Mouse (Mus musculus) cortical plate, adult 2 months (tissue): ENCODE measurements around the gene Gm28048.

Experiments used
- CTCF ChIP-seq: fragments of 200-500 bp; IDR thresholded peaks from 2 replicates; pipeline ENCODE4 v1.5.1; 2011; ENCODE audit warnings: mild to moderate bottlenecking, control low read depth, low read length; ENCODE audit not compliant: insufficient read depth; ENCODE audit errors: extremely low read depth
- POLR2A ChIP-seq: fragments of 200-500 bp; IDR thresholded peaks from 2 replicates; pipeline ENCODE4 v1.6.1; 2011; ENCODE audit warnings: mild to moderate bottlenecking, low read length, control low read depth; ENCODE audit not compliant: insufficient read depth; ENCODE audit errors: extremely low read depth

GRCm38 (mm10) chr11:22815877-22816276 lies 166.0 kb downstream of the Gm28048 start:
- TF ChIP-seq POLR2A (no peak), CTCF (no peak)
